Mouse (Mus musculus) C2C12 (cell line): Measurements from ENCODE around the gene Ffar3.

Experiments
- CTCF ChIP-seq: IDR thresholded peaks from one replicate; pipeline ENCODE4 v1.5.1; 2011; ENCODE audit not compliant: control insufficient read depth, insufficient read depth, insufficient read length
- MAX ChIP-seq: IDR thresholded peaks from one replicate; pipeline ENCODE4 v1.6.1; 2011; ENCODE audit warnings: mild to moderate bottlenecking, control low read depth
- MYOD1 ChIP-seq: IDR thresholded peaks from one replicate; pipeline ENCODE4 v1.6.1; 2011; ENCODE audit warnings: low read depth; ENCODE audit not compliant: control insufficient read depth, insufficient read length
- USF1 ChIP-seq: IDR thresholded peaks from one replicate; pipeline ENCODE4 v1.6.1; 2011; ENCODE audit warnings: low read depth, mild to moderate bottlenecking, control low read depth, moderate library complexity

DNA sequence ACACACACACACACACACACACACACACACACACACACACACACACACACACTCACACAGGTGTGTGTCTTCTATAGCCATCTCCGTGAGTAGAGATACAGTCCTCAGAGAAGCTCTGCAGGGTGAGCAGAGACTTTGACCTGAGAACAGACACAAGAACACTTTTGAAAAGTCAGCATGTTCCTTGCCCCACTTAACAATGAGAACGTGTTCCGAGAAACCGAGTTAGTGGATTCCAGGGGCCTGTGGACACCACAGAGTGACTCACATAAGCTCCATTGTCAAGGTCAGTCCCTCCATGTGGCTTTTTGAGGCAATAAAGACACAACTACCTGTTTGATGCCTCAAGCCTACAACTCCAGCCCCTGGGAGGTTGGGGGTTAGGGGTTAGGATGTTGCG, 8.6 kb downstream of the Ffar3 start:
- TF ChIP-seq CTCF (no peak), USF1 (no peak), MYOD1 (no peak), MAX (no peak)
